Mouse (Mus musculus): ENCODE data around the gene Syngr1.

Syngr1 gene

DNA sequence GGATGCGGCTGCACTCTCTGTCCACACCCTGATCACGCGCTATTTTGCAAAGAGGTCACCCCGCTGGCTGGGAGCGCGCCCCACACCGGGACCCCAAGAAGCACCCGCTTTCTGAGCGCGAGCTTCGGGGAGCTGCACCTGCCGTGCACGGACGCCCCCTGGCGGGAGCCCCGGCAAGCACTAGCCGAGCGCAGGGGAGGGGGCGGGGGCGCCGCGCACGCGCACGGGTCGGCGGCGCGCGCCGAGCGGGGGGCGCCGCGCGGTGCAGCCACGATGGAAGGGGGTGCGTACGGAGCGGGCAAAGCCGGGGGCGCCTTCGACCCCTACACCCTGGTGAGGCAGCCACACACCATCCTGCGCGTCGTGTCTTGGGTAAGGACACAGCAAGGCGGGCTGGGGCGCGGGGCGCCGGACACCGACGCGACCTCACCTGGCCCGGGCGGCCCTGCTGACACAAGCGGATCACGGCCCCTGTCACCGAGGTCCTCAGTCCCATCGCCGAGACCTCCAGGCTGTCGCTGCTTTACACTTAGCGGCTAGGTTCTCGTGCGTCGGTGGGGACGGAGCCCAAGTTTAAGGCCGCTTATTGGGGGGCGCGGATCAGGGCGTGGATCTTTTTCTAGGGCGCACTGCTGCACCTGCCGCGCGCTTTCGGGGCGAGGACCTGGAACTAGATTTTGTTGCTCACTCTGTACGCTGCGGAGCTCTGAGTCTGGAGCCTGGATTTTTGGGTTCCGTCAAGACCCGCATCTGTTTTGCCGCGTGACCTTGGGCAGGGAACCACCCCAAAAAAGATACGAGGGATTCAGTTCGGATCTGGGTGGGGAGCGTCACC is at the start of gene Syngr1, which contains the start of gene Rpl3:
Gene Syngr1 (plus strand): TSS at position 214 of the 835 bp plus-strand sequence.
Gene Rpl3 (minus strand): TSS at position 748 of the 835 bp plus-strand sequence.
- no peak for DNase-seq (ENCODE audit: extremely low spot score, low read depth, low spot score)

DNA sequence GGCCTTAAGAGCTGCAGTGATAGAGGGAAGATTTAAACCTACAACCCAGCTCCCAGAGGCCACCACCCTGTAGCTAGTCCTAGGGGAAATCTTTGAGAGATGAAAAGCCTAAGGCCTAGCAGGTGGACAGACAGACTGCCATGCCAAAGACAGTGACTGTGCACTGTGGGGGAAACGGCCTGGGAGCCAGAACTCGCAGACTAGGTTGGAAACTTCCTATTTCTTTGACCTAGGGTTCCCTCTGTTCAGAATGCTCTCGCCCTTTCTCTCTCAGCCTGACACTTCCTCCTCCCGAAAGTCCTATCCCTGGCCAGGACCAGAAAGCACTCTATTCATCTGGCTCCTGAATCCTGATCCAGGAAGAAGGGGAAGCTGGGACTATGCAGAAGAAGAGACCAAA is 49.0 kb upstream of the Syngr1 start:
- DNase-seq (ENCODE audit: extremely low spot score, low read depth, low spot score): no peak

DNA sequence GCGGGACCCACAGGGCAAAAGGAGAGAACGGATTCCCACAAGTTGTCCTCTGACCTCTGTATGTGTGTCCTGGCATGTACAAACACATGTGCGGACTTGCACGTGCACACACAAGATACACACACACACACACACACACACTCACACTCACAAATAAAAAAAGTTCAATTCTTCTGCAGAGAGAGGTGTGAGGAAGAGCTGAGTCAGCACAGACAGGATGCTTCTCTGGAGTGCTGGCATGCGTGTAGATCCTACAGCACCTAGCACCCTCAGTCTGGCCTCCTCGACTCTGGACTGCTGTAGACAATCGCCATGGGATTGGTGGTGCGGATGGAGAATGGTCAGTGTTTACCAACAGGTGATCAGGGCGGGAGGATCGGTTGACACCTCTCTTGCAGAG is 46.9 kb upstream of the Syngr1 start:
- DNase-seq (ENCODE audit: extremely low spot score, low read depth, low spot score): no peak

DNA sequence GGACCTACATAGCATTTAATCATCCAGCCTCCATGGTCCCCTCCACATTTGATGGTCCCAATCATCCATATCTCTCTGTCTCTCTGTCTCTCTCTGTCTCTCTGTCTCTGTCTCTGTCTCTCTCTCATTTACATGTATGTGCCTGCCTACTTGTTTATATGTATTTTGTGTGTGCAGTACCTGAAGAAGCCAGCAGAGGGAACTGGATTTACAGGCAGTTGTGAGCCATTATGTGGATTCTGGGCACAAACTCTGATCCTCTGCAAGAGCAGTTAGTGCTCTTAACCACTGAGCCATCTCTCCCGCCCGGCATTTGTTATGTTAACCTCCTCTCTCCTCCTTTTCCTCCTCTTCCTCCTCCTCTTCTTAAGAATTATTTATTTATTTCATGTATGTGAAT is 45.4 kb upstream of the Syngr1 start:
- DNase-seq (ENCODE audit: extremely low spot score, low read depth, low spot score): no peak

DNA sequence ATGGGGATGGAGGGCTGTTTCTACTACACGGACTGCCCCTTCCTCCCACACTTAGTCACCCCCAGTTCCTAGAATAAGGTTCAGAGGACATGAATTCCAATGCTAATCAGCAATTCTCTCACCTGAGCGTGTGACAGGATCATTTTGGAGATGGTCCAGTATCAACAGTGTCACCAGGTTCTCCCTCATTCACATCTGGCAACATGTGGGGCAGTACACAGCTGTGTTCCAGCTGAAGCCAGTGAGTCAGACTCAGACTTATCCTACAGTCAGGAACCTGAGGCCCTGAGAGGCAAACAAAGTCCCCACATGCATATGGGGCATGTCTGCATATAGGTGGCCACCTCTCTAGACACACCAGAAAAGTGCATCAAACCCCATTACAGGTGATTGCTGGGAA is 43.9 kb upstream of the Syngr1 start:
- no peak for DNase-seq (ENCODE audit: extremely low spot score, low read depth, low spot score)

DNA sequence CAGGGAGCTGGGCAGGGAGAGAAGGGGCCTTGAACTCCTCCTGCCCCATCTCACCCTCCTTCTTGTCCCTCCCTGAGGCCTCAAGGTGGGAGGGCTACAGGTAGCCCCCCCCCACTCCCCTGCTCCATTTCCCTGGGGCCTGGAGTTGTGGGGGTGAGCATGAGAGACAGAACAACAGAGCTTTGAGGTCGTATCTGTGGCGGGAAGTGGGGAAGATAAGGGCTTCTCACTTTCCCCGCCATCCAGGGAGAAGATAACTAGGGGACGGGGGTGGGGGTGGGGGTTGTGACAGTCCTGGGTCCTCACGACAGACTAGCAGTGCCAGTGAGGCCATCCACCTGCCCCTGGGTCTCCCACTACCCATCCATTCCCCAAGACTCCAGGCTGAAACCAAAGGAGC is 43.2 kb upstream of the Syngr1 start:
- DNase-seq (ENCODE audit: extremely low spot score, low read depth, low spot score): no peak

DNA sequence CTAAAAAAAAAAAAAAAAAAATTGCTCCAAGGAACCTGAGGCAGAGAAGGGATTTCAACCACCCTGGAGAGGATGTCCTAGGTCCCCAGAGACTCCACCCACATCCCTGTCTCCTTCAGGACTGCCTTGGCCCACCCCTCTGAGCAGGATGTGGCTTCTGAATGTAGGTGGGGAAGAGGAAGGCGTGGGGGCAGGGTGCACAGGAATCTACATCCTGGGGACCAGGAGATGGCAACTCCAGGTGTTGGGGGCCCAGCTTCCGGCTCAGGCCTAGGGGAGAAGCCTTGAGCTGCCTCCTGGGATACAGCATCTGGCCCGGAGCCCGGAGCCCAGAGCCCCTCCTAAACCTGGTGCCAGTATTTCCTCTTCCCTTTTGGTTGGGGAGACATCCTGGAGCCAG is 41.0 kb upstream of the Syngr1 start:
- no peak for DNase-seq (ENCODE audit: extremely low spot score, low read depth, low spot score)

DNA sequence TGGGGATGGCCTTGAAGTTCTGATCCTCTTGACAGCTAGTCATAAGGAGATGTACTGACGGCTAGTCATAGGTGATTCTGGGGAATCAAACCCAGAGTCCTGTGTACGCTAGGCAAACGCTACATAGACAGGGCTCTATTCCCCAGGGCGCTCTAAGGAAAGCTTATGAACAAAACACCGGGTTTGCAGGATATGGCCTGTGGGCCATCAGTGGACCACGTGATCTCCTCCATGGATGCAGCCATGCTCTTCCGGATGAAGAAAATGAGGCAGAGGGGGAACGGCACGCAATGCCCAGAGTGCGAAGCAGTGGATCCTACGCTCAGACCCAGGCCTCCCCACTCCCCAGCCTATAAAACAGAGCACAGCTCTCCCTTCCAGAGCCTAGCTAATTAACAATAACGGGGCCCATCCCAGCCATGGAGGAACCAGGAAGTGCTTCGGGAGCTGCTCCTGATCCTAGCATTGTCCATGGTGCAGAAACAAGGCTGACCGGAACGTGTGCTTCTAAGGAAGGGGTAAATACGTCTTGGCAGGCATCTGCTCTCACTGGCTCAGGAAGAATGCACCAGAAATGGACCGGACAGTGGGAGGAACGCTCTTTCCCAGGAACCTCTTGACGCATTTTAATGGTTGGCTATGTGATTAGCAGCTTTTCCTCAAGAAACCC is 39.9 kb upstream of the Syngr1 start:
- DNase-seq (ENCODE audit: extremely low spot score, low read depth, low spot score): no peak

DNA sequence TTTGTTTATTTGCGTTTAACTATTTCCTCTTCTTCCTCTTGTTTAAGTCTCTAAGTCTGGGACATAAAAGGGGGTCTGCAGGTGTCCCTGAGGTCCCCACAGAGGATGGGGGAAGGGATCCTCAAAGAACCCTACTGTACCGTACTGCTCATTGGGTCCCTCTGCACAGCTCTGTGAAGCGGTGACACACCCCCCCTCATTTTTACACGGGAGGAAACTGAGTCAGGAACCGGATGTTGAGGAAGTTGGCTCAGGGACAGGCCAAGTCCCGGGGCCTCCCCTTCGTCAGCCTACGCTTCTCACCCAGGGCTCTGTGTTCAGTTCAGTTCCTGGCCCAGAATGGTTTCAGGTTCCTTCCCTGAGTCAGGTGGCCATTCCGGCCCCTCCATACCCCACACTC is 39.4 kb upstream of the Syngr1 start:
- no peak for DNase-seq (ENCODE audit: extremely low spot score, low read depth, low spot score)

DNA sequence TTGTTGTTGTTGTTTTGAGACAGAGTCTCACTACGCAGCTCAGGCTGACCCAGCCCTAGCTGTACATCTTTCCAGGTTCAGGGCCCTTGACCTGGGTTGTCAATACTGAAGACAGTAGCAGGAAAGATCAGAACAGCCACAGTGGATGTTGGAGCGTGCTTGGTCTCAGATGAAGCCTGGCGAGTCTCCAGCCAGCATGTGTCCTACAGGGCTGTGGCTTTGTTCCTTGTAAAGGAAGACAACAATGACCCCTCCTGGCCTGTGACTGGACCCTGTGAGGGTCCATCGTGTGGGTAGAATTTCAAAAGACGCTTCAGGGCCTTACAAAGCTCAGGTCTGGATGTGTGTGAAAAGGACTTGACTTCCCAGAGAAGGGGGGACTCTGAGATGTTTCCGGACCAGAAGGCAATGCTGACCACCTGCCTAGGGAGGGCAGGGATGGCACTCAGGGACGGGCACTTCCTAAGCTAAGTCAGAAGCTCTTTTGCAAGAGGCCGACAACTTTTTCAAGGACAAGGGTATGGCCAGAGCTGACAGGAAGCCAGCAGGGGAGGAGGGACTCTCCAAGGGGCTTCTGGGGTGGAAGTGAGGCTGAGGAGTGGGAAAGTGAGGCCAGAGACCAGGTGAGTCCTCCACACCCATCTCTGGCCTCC is 37.6 kb upstream of the Syngr1 start:
- DNase-seq (ENCODE audit: extremely low spot score, low read depth, low spot score): no peak

DNA sequence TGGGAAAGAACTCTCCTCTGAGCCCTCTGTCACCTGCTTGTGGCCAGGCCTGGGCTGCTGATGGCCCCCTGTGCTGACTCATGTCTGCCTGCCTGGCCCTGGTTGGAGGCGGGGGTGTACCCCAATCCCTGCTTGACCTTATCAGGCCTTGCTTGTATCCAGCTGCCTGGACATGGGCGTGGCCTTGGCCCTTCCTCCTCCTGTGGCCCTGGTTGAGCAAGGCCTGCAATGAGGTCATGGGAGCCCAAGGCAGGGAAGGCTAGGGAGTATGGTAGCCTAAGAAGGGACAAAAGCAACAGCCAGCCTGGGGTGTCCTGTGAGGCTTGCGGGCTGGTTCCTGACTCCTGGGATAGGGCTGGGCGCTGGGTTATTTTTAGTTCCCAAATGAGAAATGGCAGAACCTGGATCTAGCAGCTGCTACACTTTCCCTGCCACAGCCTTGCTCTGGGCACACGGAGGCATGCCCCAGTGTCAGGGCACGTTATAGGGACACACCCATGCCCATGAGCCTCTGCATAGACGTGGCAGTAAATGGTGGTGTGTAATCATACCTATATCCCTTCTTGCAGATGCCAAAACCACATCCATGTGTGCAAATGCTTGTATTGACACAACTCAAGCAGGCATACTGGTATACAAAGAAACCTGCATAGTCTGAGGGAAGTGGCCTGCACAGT is 37.0 kb upstream of the Syngr1 start:
- no peak for DNase-seq (ENCODE audit: extremely low spot score, low read depth, low spot score)

DNA sequence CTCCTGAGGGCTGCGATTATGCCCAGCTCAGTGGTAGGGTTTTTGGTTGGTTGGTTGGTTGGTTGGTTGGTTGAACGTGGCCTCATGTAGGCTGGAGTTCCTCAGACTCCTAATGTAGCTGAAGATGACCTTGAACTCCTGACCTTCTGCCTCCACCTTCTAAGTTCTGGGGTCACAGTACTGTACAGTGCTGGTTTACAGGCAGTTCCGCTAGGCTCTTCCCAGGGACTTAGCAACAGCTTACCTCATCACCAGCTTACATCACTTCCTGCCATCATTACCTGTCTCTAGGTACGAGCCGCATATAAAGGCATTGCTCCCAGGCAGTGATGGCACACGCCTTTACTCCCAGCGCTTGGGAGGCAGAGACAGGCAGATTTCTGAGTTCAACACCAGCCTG is 33.0 kb upstream of the Syngr1 start:
- DNase-seq (ENCODE audit: extremely low spot score, low read depth, low spot score): no peak

DNA sequence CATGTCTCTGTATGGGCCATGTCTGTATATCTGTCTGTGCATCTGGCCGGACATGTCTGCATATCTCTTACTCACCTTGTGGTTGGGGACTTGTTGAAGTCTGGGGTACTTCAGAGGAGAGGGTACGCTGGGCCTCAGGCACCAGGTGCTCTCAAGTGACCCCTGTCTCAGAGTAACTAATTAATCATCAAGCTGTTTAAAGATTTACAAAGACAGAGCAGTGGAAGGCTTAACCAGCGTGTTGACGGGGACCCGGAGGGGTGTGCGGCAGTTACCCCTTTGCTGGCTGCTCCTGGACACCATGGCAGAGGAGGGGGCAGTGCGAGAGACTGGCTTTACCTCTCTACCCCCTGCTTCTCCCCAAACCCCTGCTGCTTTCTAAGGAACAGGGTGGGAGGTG is 31.5 kb upstream of the Syngr1 start:
- DNase-seq (ENCODE audit: extremely low spot score, low read depth, low spot score): no peak

DNA sequence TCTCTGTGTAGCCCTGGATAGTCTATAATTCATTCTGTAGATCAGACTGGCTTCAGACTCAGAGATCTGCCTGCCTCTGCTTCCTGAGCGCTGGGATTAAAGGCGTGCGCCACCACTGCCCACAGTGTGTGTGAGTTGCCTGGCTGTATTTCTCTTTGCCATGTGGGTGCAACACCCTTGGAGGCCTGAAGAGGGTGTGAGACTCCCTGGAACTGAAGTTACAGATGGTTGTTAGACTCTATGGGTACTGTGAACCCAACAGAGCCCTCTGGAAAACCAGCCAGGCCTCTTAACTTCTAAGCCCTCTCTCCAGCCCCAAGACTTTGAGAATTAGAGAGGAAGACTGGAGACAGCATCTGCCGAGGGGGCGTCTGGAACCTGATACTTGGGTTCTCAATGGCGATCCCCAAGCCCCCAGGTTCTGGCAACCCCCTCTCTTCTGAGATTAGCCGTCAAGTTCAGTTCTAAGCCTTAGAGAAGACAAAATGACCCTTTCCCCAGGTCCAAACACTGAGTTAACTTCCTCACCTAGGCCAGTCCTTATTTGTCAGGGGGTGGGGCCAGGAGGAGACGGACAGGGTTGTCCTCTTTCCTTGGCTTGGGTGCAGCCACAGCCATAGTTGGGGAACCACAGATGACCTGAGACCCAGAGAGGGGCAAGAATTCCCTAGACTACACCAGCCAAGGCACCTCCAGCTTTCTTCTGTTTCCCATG is 30.6 kb upstream of the Syngr1 start:
- DNase-seq (ENCODE audit: extremely low spot score, low read depth, low spot score): no peak

DNA sequence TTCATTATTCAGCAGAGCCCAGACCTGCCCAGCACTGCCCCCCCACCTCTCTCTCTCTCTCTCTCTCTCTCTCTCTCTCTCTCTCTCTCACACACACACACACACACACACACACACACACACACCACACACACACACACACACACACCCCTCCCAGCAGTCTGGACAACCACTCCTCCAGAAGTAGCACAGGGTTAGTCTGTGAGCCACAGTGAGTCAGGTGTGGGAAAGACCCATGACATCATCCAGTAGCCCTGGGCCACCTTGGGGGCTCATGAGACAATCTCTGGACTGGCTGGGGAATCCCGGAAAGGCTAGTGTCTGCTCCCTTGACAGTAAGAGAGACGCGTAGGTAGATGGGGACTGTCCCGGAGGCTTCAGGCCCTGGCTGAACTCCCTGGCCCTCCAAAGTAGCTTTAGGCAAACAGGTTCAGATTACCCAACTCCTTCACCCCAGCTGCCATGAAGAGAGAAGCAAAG is 30.0 kb upstream of the Syngr1 start:
- no peak for DNase-seq (ENCODE audit: extremely low spot score, low read depth, low spot score)

DNA sequence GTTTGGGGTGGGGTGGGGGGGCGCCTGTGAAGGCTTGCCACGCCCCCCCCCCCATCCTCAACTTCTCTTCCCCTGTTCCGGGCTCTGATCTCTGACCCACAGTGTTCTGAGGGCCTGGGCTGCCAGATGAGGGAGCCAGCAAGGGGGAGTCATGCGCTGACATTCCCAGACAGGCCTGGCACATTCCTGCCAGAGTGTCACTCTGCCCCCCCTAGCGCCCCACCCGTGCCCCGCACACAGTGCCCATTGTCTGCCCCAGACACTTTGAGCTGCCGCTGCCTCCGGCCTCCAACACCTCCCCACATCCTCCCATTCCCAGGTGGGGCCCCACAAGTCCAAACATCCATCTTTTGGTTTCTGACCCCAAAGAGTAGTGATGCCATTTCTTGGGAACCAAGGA is 28.8 kb upstream of the Syngr1 start:
- DNase-seq (ENCODE audit: extremely low spot score, low read depth, low spot score): no peak

DNA sequence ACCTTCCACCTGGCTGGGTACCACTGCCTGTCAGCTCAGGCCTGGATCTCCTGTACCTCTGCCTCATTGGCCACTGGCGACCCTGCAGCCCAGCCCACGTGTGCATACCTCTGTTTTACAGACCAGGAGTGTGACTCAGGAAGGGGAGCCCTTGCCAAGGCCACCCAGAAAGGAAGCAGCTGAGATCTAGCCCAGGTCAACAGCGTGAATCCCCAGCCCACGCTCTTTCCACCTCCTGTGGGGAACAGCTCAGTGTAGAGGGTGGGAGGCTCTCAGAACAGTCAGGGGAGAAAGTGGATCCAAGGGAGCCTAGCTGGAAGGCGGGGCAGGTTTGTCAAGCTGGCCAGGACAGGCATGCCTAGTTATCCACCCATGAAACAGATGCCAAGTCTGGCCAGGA is 28.3 kb upstream of the Syngr1 start:
- DNase-seq (ENCODE audit: extremely low spot score, low read depth, low spot score): no peak

DNA sequence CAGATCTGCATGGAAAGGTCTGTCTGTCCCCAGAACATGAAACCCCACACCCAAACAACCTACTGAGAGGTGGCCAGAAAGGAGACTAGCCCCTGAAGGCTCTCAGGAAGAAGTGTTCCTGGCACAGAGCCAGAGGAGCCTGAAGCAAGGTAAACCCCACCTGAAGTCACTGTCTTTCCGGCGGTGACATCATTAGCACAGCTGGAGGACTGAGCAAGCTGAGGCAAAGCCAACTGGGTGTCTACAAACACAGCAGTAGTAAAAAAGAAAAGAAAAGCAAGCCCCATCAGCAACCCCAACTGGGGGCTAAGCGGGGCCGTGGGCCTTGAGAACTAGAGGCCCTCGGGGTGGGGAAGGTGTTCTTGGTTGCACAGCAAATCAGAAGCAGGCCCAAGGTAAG is 26.2 kb upstream of the Syngr1 start:
- no peak for DNase-seq (ENCODE audit: extremely low spot score, low read depth, low spot score)

DNA sequence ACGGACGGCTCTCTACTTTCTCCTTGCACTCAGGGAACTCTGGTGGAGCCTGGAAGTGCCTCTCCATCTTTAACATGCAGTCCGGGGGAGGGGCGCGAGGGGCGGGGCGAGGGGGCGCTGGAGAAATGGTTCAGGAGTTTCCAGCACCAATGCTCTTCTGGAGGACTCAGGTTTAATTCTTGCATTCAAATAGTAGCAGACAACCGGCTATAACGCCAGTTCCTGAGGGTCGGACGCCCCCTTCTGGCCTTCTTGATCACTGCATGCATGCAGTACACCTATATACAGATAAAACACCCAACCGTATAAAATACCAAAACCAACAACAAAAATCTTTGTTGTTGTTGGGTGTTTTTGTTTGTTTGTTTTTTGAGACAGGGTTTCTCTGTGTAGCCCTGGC is 25.7 kb upstream of the Syngr1 start:
- DNase-seq (ENCODE audit: extremely low spot score, low read depth, low spot score): no peak

DNA sequence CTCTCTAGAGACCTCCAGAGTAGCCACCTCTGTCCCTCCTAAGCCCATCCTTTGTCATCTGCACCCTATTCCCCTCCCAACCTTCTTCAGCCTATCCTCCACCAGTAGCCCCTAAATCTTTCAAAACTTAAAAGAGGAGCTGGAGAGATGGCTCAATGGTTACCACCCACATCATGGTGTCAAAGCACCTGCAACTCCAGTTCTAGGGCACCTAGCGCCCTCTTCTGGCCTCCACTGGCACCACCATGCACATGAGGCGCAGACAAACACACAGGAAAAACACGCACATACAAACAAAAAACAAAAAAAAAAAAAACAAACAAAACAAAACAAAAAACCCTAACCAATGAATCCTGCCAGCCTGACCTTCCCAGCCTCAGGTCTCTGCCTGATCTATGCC is 24.6 kb upstream of the Syngr1 start:
- no peak for DNase-seq (ENCODE audit: extremely low spot score, low read depth, low spot score)

DNA sequence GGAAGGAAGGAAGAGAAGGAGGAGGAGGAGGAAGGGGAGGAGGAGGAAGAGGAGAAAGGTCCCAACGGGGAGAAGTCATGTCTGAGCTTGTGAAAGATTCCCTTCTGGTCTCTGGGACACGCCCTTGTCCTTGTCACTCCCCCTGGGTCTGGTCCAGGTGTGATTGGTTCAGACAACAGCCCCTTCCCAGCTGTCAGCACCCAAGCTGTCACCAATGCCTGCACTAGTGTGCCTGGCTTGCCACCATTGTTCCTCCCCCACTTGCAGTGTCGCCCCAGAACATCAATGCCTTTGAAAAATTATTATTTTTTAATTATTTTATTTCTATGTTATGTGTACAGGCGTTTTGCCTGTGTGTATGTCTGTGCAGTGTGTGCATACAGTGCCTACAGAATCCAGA is 22.0 kb upstream of the Syngr1 start:
- no peak for DNase-seq (ENCODE audit: extremely low spot score, low read depth, low spot score)

Data from hindlimb bud, embryonic 11.5 days (tissue).